Mouse (Mus musculus): ENCODE data around the gene Eri3. TPM values are rescaled to one million over a fixed set of nuclear protein-coding genes. Genes with fewer than 3 reads are reported as not detected.

Gene Eri3
- polyA plus RNA-seq, 1 experiment from 2014 or later: 40.3 TPM

- DNase-seq (no peak), ATAC-seq (ENCODE audit: low read depth) (no peak)
- Histone ChIP-seq H3K4me3 (replicated peaks) (no peak overlapping the region), H3K9ac (no peak overlapping the region), H3K4me1 (replicated peaks) (peaks cover 28% of the 10 kb centered on the region), H3K27ac (no peak overlapping the region), H3K4me2 (no peak overlapping the region), H3K27me3 (no peaks in the 10 kb centered on the region), H3K9me3 (replicated peaks) (no peaks in the 10 kb centered on the region), H3K36me3 (peaks cover 11% of the 10 kb centered on the region; the same call in 1 of the 2 replicates)
- WGBS (ENCODE audit: insufficient replicate concordance): 76% methylated on average over 8 of the region's 8 CpGs
These were observed 101.5 kb downstream of the Eri3 start for GRCm38 (mm10) chr4:117651626-117652101.

GRCm38 (mm10) chr4:117652727-117653126, 102.6 kb downstream of the Eri3 start:
- peak overlapping the region; percentile 2; the same call in 1 of the 2 replicates for H3K27ac ChIP-seq
- DNase-seq: peak; percentile 27
- peaks cover 20% of the 10 kb centered on the region for H3K4me1 ChIP-seq (replicated peaks)
- H3K9ac ChIP-seq: no peak overlapping the region
- H3K27me3 ChIP-seq: no peaks in the 10 kb centered on the region
- no peak overlapping the region; the same call in 1 of the 2 replicates for H3K4me2 ChIP-seq
- ATAC-seq (ENCODE audit: low read depth): peak; percentile 78
- no peaks in the 10 kb centered on the region for H3K9me3 ChIP-seq (replicated peaks)
- no peak overlapping the region for H3K4me3 ChIP-seq (replicated peaks)
- 36% methylated on average over 5 of the region's 5 CpGs for WGBS (ENCODE audit: insufficient replicate concordance)
- H3K36me3 ChIP-seq: peaks cover 11% of the 10 kb centered on the region; the same call in 1 of the 2 replicates

DNA sequence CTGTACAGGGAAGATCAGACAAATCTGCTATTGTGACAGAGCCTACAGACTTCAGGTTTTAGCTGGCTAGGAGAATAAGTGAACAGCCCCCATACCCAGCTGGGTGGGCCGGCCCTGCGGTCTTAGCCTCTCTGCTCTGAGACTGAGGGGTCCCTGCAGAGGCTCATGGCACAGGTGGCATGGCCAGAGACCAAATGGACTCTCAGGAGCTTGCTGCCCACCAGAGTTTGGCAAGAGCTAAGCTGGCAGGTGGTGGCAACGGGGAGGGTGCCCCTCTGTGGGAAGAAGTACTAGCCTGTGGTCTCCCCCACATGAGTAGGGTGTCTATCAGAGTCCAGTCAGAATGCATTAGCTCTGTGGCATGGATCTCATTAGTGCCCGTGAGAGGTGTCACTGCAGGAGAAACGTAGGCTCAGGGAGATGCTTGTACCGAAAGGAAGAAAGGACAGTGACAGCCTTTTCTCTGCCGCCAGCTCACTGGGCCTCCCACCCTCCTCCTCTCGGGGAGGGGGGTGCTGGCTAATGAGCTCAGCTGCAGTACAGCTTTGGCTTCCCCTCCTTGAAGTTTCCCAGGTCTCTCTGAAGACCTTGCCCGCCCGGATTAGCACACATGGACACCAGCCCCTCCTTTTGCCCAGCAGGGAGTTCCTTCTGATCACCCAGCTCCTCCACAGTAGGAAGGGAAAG, 104.0 kb downstream of the Eri3 start:
- no peak overlapping the region for H3K4me2 ChIP-seq
- H3K27me3 ChIP-seq: no peaks in the 10 kb centered on the region
- peaks cover 18% of the 10 kb centered on the region for H3K4me1 ChIP-seq (replicated peaks)
- ATAC-seq (ENCODE audit: low read depth) (no peak), DNase-seq (no peak)
- no peak overlapping the region for H3K9ac ChIP-seq
- H3K4me3 ChIP-seq (replicated peaks): no peak overlapping the region
- H3K36me3 ChIP-seq: peaks cover 11% of the 10 kb centered on the region; the same call in 1 of the 2 replicates
- WGBS (ENCODE audit: insufficient replicate concordance): 56% methylated on average over 10 of the region's 10 CpGs
- H3K27ac ChIP-seq: no peak overlapping the region
- no peaks in the 10 kb centered on the region for H3K9me3 ChIP-seq (replicated peaks)

- H3K27ac ChIP-seq: no peak overlapping the region
- no peaks in the 10 kb centered on the region for H3K9me3 ChIP-seq (replicated peaks)
- no peak overlapping the region for H3K4me2 ChIP-seq
- DNase-seq (no peak), ATAC-seq (ENCODE audit: low read depth) (no peak)
- H3K36me3 ChIP-seq: peaks cover 6% of the 10 kb centered on the region; the same call in 1 of the 2 replicates
- H3K4me1 ChIP-seq (replicated peaks): peaks cover 18% of the 10 kb centered on the region
- no peak overlapping the region for H3K9ac ChIP-seq
- no peaks in the 10 kb centered on the region for H3K27me3 ChIP-seq
- WGBS (ENCODE audit: insufficient replicate concordance): 71% methylated on average over 9 of the region's 9 CpGs
- H3K4me3 ChIP-seq (replicated peaks): no peak overlapping the region
These were observed 104.7 kb downstream of the Eri3 start for GRCm38 (mm10) chr4:117654703-117655499.

- 75% methylated on average over 5 of the region's 5 CpGs for WGBS (ENCODE audit: insufficient replicate concordance)
- H3K27me3 ChIP-seq: no peaks in the 10 kb centered on the region
- ATAC-seq (ENCODE audit: low read depth): no peak
- no peaks in the 10 kb centered on the region for H3K9me3 ChIP-seq (replicated peaks)
- no peak overlapping the region for H3K27ac ChIP-seq
- H3K4me3 ChIP-seq (replicated peaks): no peak overlapping the region
- H3K9ac ChIP-seq: no peak overlapping the region
- 0 out of 2 replicates have a peak, but pooled peaks cover under 1% of the 10 kb centered on the region for H3K36me3 ChIP-seq
- peaks cover 18% of the 10 kb centered on the region for H3K4me1 ChIP-seq (replicated peaks)
- no peak for DNase-seq
- no peak overlapping the region for H3K4me2 ChIP-seq
These were observed 105.3 kb downstream of the Eri3 start for GRCm38 (mm10) chr4:117655500-117655863.

DNA sequence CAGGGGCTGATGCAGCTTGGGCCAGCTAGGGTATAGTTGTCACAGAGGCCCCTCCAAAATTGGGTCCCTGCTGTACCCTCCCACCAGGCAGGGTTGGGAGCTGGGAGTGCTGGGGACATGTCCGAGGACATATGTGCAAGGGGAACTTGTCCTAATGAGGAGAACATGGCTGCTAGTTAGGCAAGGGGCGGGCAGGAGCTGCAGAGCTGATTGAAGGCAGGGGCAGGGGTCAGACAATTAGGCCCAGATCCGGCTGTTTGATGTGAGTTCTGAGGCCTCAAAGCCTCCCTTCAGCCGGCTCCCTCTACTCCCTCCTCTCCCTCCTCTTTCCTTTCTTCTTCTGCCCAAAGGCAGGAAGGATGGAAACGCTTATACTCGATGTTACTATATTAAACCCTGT, 106.8 kb downstream of the Eri3 start:
- WGBS (ENCODE audit: insufficient replicate concordance): 59% methylated on average over 6 of the region's 6 CpGs

GRCm38 (mm10) chr4:117657646-117658045, 107.5 kb downstream of the Eri3 start:
- Histone ChIP-seq H3K27ac (no peak overlapping the region), H3K36me3 (no peaks in the 10 kb centered on the region), H3K9me3 (replicated peaks) (no peaks in the 10 kb centered on the region), H3K4me2 (no peak overlapping the region), H3K4me1 (replicated peaks) (peaks cover 9% of the 10 kb centered on the region), H3K4me3 (replicated peaks) (no peak overlapping the region), H3K27me3 (no peaks in the 10 kb centered on the region), H3K9ac (no peak overlapping the region)
- DNase-seq (no peak), ATAC-seq (ENCODE audit: low read depth) (no peak)
- 82% methylated on average over 4 of the region's 4 CpGs for WGBS (ENCODE audit: insufficient replicate concordance)

More for the DNA sequence above, 106.8 kb downstream of the Eri3 start:
- H3K36me3 ChIP-seq: no peaks in the 10 kb centered on the region
- ATAC-seq (ENCODE audit: low read depth) (no peak), DNase-seq (no peak)
- H3K9ac ChIP-seq: no peak overlapping the region
- H3K27me3 ChIP-seq: no peaks in the 10 kb centered on the region
- no peak overlapping the region for H3K27ac ChIP-seq
- H3K9me3 ChIP-seq (replicated peaks): no peaks in the 10 kb centered on the region
- H3K4me3 ChIP-seq (replicated peaks): no peak overlapping the region
- peaks cover 15% of the 10 kb centered on the region for H3K4me1 ChIP-seq (replicated peaks)
- H3K4me2 ChIP-seq: no peak overlapping the region

GRCm38 (mm10) chr4:117658582-117659444, 108.6 kb downstream of the Eri3 start:
- DNase-seq (no peak), ATAC-seq (ENCODE audit: low read depth) (0 out of 2 replicates have a peak, but pooled peaks have one; percentile 29)
- Histone ChIP-seq H3K36me3 (no peaks in the 10 kb centered on the region), H3K9ac (no peak overlapping the region), H3K27ac (no peak overlapping the region), H3K4me2 (no peak overlapping the region), H3K4me1 (replicated peaks) (no peaks in the 10 kb centered on the region; the same call in 1 of the 2 replicates), H3K27me3 (no peaks in the 10 kb centered on the region), H3K9me3 (replicated peaks) (no peaks in the 10 kb centered on the region), H3K4me3 (replicated peaks) (no peak overlapping the region)
- 59% methylated on average over 14 of the region's 14 CpGs for WGBS (ENCODE audit: insufficient replicate concordance)

DNA sequence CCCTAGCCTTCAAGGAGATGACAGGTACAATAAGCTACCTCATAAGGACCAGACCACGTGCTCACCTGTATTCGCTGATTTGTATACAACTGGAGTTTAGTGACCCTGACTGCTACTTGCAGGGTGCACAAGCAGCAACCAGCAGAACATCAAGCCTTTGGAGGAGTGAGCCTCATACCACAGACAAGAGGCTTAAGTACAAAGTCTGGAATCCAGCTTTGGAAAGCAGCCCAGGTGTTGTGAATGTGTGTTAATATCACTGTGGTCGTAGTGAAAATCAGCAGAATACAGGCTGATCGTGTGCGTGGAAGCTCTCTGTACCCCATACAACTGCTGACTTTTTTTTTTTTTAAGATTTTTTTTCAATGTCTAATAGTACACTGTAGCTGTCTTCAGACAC, 109.8 kb downstream of the Eri3 start:
- WGBS (ENCODE audit: insufficient replicate concordance): 89% methylated on average over 5 of the region's 5 CpGs
- Histone ChIP-seq H3K9ac (no peak overlapping the region), H3K4me1 (replicated peaks) (no peaks in the 10 kb centered on the region; the same call in 1 of the 2 replicates), H3K4me3 (replicated peaks) (no peak overlapping the region), H3K9me3 (replicated peaks) (no peaks in the 10 kb centered on the region), H3K27ac (no peak overlapping the region), H3K27me3 (no peaks in the 10 kb centered on the region), H3K4me2 (no peak overlapping the region), H3K36me3 (no peaks in the 10 kb centered on the region)
- DNase-seq: no peak
- ATAC-seq (ENCODE audit: low read depth): no peak

GRCm38 (mm10) chr4:117664411-117665137, 114.4 kb downstream of the Eri3 start:
- H3K36me3 ChIP-seq: no peaks in the 10 kb centered on the region
- no peak overlapping the region for H3K4me3 ChIP-seq (replicated peaks)
- no peaks in the 10 kb centered on the region for H3K27me3 ChIP-seq
- no peak overlapping the region for H3K27ac ChIP-seq
- H3K9me3 ChIP-seq (replicated peaks): no peaks in the 10 kb centered on the region
- no peak overlapping the region for H3K9ac ChIP-seq
- DNase-seq (no peak), ATAC-seq (ENCODE audit: low read depth) (no peak)
- no peaks in the 10 kb centered on the region for H3K4me1 ChIP-seq (replicated peaks)
- WGBS (ENCODE audit: insufficient replicate concordance): 83% methylated on average over 10 of the region's 10 CpGs
- H3K4me2 ChIP-seq: no peak overlapping the region
